Mouse (Mus musculus) testis, adult 2 months (tissue): ENCODE results near the gene Rhot2. TPM values are rescaled to one million over a fixed set of nuclear protein-coding genes. Genes with fewer than 3 reads are reported as not detected.

Source experiments
- H3K27ac ChIP-seq: fragments of 200-500 bp; 2 replicates; pipeline ENCODE4 v1.5.1; 2012; ENCODE audit warnings: low read depth, low read length; ENCODE audit not compliant: control insufficient read depth, insufficient read depth
- H3K27me3 ChIP-seq: fragments of 200-500 bp; 2 replicates; pipeline ENCODE4 v1.6.1; 2012; ENCODE audit warnings: mild to moderate bottlenecking, low read length, moderate library complexity; ENCODE audit not compliant: control insufficient read depth, insufficient read depth
- H3K36me3 ChIP-seq: fragments of 200-500 bp; 2 replicates; pipeline ENCODE4 v1.6.1; 2012; ENCODE audit warnings: mild to moderate bottlenecking, low read length; ENCODE audit not compliant: control insufficient read depth, insufficient read depth
- H3K4me1 ChIP-seq: fragments of 200-500 bp; 2 replicates; pipeline ENCODE4 v1.6.1; 2012; ENCODE audit warnings: low read length; ENCODE audit not compliant: control insufficient read depth, insufficient read depth
- H3K4me3 ChIP-seq: fragments of 200-500 bp; 2 replicates; pipeline ENCODE4 v1.5.1; 2012; ENCODE audit warnings: low read depth, mild to moderate bottlenecking, low read length, moderate library complexity, mixed read lengths; ENCODE audit not compliant: control insufficient read depth
- CTCF ChIP-seq: fragments of 200-500 bp; IDR thresholded peaks from 2 replicates; pipeline ENCODE4 v1.5.1; 2012; ENCODE audit warnings: low read depth, mild to moderate bottlenecking, inconsistent platforms, low read length, moderate library complexity; ENCODE audit not compliant: control insufficient read depth, insufficient read depth, insufficient replicate concordance
- POLR2A ChIP-seq: fragments of 200-500 bp; IDR thresholded peaks from 2 replicates; pipeline ENCODE4 v1.6.1; 2012; ENCODE audit warnings: low read depth, mild to moderate bottlenecking, inconsistent platforms, low read length, moderate library complexity; ENCODE audit not compliant: control insufficient read depth
- polyA plus RNA-seq: library from polyadenylated mRNA; depleted of rRNA; stranded (reverse); fragments of >200 nt; gene quantifications from 2 replicates; pipeline ENCODE4 v1.2.3, GENCODE M21; 2012

The Rhot2 gene
- polyA plus RNA-seq, 1 experiment = 37.5 TPM

DNA sequence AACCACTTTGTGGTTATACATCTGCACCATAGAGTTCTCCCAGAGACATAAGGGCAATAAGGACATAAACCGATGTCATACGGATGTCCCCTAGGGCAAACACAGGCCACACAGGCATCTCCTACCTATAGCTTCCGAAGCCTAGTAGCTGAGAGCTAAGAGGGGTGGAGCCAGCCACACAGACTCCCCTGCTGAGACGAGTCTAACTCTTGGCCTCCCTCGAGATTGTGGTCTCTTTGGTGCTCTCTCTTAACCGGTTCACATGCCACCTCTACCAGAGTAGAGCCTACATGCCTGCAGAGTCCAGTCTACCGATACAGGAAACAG, 22.8 kb upstream of the Rhot2 start:
- TF ChIP-seq POLR2A (no peak), CTCF (no peak)
- H3K27me3 ChIP-seq = no peaks in the 10 kb centered on the region
- peak overlapping the region; percentile 80 for H3K4me3 ChIP-seq
- H3K36me3 ChIP-seq = no peaks in the 10 kb centered on the region
- peak overlapping the region; percentile 73 for H3K27ac ChIP-seq
- peaks cover 6% of the 10 kb centered on the region for H3K4me1 ChIP-seq

DNA sequence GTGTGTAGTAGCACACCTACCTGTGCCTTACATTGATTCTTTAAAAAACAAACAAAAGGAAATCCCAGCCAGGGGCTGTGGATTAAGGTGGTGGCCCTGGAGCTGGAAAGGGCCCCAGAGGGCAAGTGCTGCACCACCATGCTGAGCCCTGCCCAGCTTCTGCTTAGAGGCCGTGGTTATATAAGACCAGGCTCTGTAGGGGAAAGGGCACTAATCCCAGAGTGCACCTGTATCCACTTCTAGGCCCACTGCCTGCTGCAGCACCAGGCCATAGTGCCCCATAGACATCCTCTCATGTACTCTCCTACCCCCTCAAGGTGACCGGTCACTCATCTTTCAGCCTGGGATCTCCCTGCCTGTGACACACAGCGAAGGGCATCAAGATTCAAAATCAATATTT, 21.5 kb upstream of the Rhot2 start:
- TF ChIP-seq CTCF (no peak), POLR2A (no peak)
- Histone ChIP-seq H3K27me3 (no peaks in the 10 kb centered on the region), H3K36me3 (no peaks in the 10 kb centered on the region), H3K4me3 (no peak overlapping the region), H3K4me1 (peaks cover 7% of the 10 kb centered on the region), H3K27ac (0 out of 2 replicates have a peak overlapping the region, but pooled peaks have one; percentile 18)

DNA sequence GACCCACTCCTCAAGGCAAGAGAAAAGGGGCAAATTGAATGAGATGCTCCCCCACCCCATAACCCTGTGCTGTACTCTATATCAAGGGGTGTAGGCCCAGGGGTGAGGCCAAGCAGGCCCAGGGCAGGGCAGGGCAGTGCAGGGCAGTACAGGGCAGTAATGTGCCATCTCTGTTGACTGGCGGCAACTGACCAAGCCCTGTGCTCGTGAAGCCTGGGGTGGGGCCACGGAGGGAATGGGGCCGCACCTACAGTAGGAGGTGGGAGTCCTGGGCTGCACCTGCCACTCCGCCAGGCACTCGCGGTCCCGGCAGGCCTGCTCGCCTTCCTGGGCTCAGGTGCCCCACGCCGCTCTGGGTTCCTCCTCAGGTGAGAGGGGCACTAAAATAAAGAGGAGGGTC, 20.6 kb upstream of the Rhot2 start:
- no peak overlapping the region for H3K4me3 ChIP-seq
- H3K27ac ChIP-seq = no peak overlapping the region

DNA sequence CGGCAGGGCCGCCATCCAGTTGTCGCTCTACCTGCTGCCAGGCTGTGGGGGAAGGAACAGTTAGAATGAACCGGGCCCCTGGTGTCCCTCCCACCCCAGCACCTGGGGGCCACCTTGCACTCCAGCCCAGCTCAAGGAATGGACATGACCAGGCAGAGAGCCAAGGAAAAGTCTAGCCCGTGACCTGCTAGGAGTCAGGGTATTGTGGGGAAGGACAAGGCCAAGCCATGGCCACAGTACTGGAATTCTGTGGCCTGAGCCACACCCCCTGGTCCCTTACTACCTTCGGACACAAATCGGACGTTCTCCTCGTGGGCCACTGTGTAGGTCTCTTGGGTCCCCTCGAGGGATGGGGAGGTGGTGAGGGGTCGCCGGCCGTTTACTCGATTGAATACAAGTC, 19.7 kb upstream of the Rhot2 start:
- Histone ChIP-seq H3K4me1 (peaks cover 13% of the 10 kb centered on the region), H3K4me3 (no peak overlapping the region), H3K27me3 (no peaks in the 10 kb centered on the region), H3K27ac (no peak overlapping the region), H3K36me3 (no peaks in the 10 kb centered on the region)
- TF ChIP-seq POLR2A = no peak
- no peak for TF ChIP-seq CTCF

More for the DNA sequence above, 20.6 kb upstream of the Rhot2 start:
- Histone ChIP-seq H3K36me3 (no peaks in the 10 kb centered on the region), H3K4me1 (peaks cover 13% of the 10 kb centered on the region), H3K27me3 (no peaks in the 10 kb centered on the region)
- TF ChIP-seq CTCF = no peak

DNA sequence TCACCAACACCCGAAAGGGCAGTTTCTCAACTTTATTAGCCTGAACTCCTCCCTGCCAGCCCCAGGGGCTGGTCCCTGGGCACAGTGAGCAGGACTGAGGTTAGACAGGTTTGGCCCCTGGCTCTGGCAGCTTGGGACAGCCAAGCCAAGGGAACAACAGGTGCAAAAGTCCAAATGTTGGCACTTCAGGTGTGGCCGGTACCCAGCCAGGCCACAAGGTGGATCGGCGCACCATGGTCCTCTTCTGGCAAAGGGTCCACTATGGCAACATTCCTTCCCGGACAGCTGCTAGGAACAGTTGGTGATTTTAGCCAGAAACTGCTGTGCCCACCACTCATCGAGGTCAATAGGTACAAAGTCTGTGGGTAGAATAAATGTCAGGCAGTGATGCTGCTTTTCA, 19.0 kb upstream of the Rhot2 start:
- TF ChIP-seq POLR2A = no peak
- TF ChIP-seq CTCF = no peak
- H3K4me1 ChIP-seq = peaks cover 13% of the 10 kb centered on the region

DNA sequence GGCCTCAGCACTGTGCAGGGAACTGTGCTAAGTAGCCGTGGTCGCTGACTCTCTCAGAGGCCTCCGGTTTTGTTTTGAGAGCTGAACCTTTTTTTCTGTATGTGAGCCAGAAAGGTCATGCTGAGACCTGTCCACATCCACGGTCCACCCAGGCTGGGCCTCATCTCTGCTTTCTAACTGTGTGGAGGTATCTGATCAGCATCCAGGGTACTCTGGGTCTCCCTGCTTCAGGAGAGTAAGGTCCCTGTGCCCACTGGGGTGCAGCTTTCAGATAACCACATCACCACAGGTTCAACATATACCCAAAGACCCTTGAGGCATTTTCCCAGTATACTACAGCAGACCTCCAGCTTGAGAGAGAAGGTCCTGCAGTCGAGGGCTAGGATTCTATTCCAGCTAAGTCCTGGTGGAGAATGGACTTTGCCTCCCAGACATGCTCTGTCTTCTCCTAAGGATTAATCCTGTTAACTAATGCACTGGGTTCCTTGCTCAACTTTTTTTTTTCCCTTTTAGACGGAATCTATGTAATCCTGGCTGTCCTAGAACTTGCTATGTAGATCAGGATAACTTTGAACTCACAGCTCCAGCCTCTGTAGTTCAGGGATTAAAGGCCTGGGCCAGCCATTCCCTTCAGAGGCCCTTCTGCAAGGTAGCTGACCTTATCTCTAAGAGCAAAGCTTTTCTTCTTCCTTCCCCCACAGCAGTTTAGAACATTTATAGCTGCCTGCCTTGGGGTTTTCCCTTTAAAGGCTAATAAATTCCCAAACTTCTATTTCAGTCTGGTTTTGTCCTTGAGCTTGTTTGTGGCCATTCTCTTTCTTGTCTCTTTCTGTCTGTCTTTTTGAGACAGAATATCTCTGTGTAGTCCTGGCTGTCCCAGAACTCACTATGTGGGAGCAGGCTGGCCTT, 17.3 kb upstream of the Rhot2 start:
- Histone ChIP-seq H3K4me1 (peaks cover 9% of the 10 kb centered on the region), H3K27me3 (no peaks in the 10 kb centered on the region), H3K4me3 (peak overlapping the region; percentile 97), H3K36me3 (no peaks in the 10 kb centered on the region), H3K27ac (peak overlapping the region; percentile 94)
- no peak for TF ChIP-seq POLR2A
- no peak for TF ChIP-seq CTCF

More for the DNA sequence above, 19.0 kb upstream of the Rhot2 start:
- Histone ChIP-seq H3K36me3 (no peaks in the 10 kb centered on the region), H3K27ac (no peak overlapping the region), H3K27me3 (no peaks in the 10 kb centered on the region), H3K4me3 (no peak overlapping the region)

DNA sequence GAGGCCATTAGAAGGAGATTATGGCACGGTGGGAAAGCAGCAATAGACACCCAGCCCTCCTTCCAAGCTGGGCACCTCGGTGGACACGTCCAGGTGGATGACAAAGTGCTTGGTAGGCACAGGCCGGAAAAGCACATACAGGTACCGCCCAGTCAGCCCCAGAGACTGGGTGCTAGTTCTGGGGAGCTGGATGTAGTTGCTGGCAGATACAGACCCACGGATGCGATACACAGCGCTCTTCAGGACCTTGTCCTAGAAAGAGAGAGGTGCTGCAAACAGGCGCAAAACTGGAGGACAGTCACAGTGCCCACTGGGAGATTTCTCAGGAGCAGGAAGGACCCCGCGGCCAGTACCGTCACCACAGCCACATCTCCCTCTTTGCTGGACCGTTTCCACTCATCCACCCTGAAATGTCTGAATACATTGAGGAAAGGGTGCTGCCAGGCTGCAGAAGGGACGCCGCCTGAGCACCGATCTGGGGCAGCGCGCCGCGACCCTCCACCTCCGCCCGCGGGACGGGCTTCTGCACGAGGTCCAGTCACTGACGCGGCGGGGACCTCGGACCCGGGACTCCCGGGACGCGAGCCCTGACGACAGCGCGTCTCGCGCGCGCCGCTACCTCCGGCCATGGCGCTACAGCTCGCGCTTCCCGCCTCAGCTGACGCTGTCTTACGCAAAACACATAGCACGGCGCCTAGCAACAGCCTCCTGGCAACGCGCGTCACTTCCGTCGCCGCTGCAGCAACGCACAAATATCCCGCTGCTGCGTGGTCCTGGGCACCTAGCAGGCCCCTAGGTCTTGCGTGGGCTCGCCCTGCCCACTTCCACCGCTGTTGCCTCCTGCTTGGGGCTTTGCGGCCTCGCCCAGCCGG, 16.4 kb upstream of the Rhot2 start, which contains the start of gene Wdr90:
Gene Wdr90 (minus strand): TSS at position 670 of the 872 bp plus-strand sequence.
- Histone ChIP-seq H3K36me3 (no peaks in the 10 kb centered on the region), H3K4me3 (peak within 1 kb of the TSS; percentile 97), H3K27me3 (no peaks in the 10 kb centered on the region), H3K27ac (peak within 1 kb of the TSS; percentile 94), H3K4me1 (peaks cover 9% of the 10 kb centered on the region)
- TF ChIP-seq POLR2A (peak; percentile 96), CTCF (no peak; the same call in 1 of the 2 replicates)
